Mouse (Mus musculus) spleen, adult 2 months (tissue): ENCODE measurements around the gene Rnf111.

Experiments used
- CTCF ChIP-seq: fragments of 200-500 bp; IDR thresholded peaks from 2 replicates; pipeline ENCODE4 v1.5.1; 2011; ENCODE audit warnings: mild to moderate bottlenecking, inconsistent platforms; ENCODE audit not compliant: insufficient read depth, insufficient read length, insufficient replicate concordance; ENCODE audit errors: extremely low read depth
- POLR2A ChIP-seq: fragments of 200-500 bp; IDR thresholded peaks from 2 replicates; pipeline ENCODE4 v1.6.1; 2011; ENCODE audit warnings: low read depth, low read length, inconsistent platforms

GRCm38 (mm10) chr9:70533328-70533727 lies 29.8 kb upstream of the Rnf111 start:
- TF ChIP-seq CTCF: no peak
- no peak for TF ChIP-seq POLR2A
